8 mouse cellular contexts compared by ENCODE assay signal in genomic region chr9:108340258-108341138, GRCm38 (mm10). TPM values are rescaled to one million over a fixed set of nuclear protein-coding genes. Genes with fewer than 3 reads are reported as not detected.
DNase-seq lines count a peak whose midpoint lies in the region; ATAC-seq lines count a peak whose summit lies in the region.

No protein-coding gene starts in this region.

- 59% methylated on average over 10 of the region's 10 CpGs for WGBS in embryonic facial prominence, embryonic 12.5 days
- 73% methylated on average over 10 of the region's 10 CpGs for WGBS in hindbrain, embryonic 11.5 days
- WGBS in liver, embryonic 11.5 days = 25% methylated on average over 10 of the region's 10 CpGs

- H3K36me3 ChIP-seq in embryonic facial prominence, embryonic 12.5 days = peaks cover 9% of the 10 kb centered on the region
- no peaks in the 10 kb centered on the region for H3K36me3 ChIP-seq in hindbrain, embryonic 11.5 days (ENCODE audit: control insufficient read depth, insufficient read depth, low read length)
- peaks cover 7% of the 10 kb centered on the region for H3K36me3 ChIP-seq in liver, embryonic 11.5 days (ENCODE audit: control insufficient read depth, insufficient read depth, low read length)

- no peaks in the 10 kb centered on the region for H3K9me3 ChIP-seq in embryonic facial prominence, embryonic 12.5 days
- no peaks in the 10 kb centered on the region for H3K9me3 ChIP-seq in hindbrain, embryonic 11.5 days (ENCODE audit: control insufficient read depth, low read length)
- H3K9me3 ChIP-seq in liver, embryonic 11.5 days (ENCODE audit: control insufficient read depth, low read length) = no peaks in the 10 kb centered on the region

- H3K4me2 ChIP-seq in embryonic facial prominence, embryonic 12.5 days (replicated peaks) = peak overlapping the region; percentile 78
- peak overlapping the region; percentile 49 for H3K4me2 ChIP-seq in hindbrain, embryonic 11.5 days (replicated peaks; ENCODE audit: low read depth, low read length)
- peak overlapping the region; percentile 74 for H3K4me2 ChIP-seq in liver, embryonic 11.5 days

- no peak for ATAC-seq in embryonic facial prominence, embryonic 12.5 days (ENCODE audit: insufficient number of reproducible peaks, insufficient read depth, low FRiP score, low TSS enrichment)
- ATAC-seq in hindbrain, embryonic 11.5 days (ENCODE audit: low FRiP score) = no peak
- peak; percentile 71 for ATAC-seq in liver, embryonic 11.5 days (replicated peaks; ENCODE audit: low FRiP score)

- peaks cover 19% of the 10 kb centered on the region for H3K4me1 ChIP-seq in embryonic facial prominence, embryonic 12.5 days
- H3K4me1 ChIP-seq in hindbrain, embryonic 11.5 days (replicated peaks; ENCODE audit: control insufficient read depth, insufficient read depth, low read length) = peaks cover 11% of the 10 kb centered on the region; the same call in 1 of the 2 replicates
- H3K4me1 ChIP-seq in liver, embryonic 11.5 days (replicated peaks; ENCODE audit: control insufficient read depth, insufficient read depth, low read length) = peaks cover 48% of the 10 kb centered on the region

- peak overlapping the region; percentile 71 for H3K4me3 ChIP-seq in embryonic facial prominence, embryonic 12.5 days
- H3K4me3 ChIP-seq in hindbrain, embryonic 11.5 days (ENCODE audit: low read depth, low read length) = peak overlapping the region; percentile 81
- peak overlapping the region; percentile 71 for H3K4me3 ChIP-seq in liver, embryonic 11.5 days (ENCODE audit: low read depth, low read length)

- H3K9ac ChIP-seq in embryonic facial prominence, embryonic 12.5 days = peak overlapping the region; percentile 84
- peak overlapping the region; percentile 95 for H3K9ac ChIP-seq in hindbrain, embryonic 11.5 days (ENCODE audit: low read depth, low read length)
- peak overlapping the region; percentile 89 for H3K9ac ChIP-seq in liver, embryonic 11.5 days (ENCODE audit: low read depth, low read length)

- DNase-seq in ZHBTc4 (ENCODE audit: low read depth, low spot score) = peak; percentile 29
- no peak for DNase-seq in hindbrain, embryonic 11.5 days (ENCODE audit: low spot score)
- DNase-seq in liver, embryonic 11.5 days (ENCODE audit: low spot score) = peak; percentile 65
- DNase-seq in monocyte, adult 2 months (ENCODE audit: low read depth in 1 of 2, low spot score in 2 of 2) = peak; percentile 68 to 72
- DNase-seq in thymus, postnatal 25 days = peak; percentile 33
- DNase-seq in embryo, embryonic 11 days = no peak
- no peak for DNase-seq in frontal cortex, adult 2 months (ENCODE audit: extremely low spot score in 1 of 2, low spot score in 1 of 2)

- 0 out of 2 replicates have a peak overlapping the region, but pooled peaks have one; percentile 95 for H3K27ac ChIP-seq in embryonic facial prominence, embryonic 12.5 days
- 0 out of 2 replicates have a peak overlapping the region, but pooled peaks have one; percentile 30 for H3K27ac ChIP-seq in hindbrain, embryonic 11.5 days (ENCODE audit: low read depth, low read length)
- H3K27ac ChIP-seq in liver, embryonic 11.5 days (ENCODE audit: low read depth, low read length) = peak overlapping the region; percentile 98

- H3K27me3 ChIP-seq in embryonic facial prominence, embryonic 12.5 days = no peaks in the 10 kb centered on the region
- H3K27me3 ChIP-seq in hindbrain, embryonic 11.5 days (ENCODE audit: control insufficient read depth, insufficient read depth, low read length) = no peaks in the 10 kb centered on the region
- H3K27me3 ChIP-seq in liver, embryonic 11.5 days (replicated peaks; ENCODE audit: control insufficient read depth, insufficient read depth, low read length) = no peaks in the 10 kb centered on the region

RNA-seq across cellular contexts. Expression of gene Gpx1, which starts 1.8 kb away (rescaled TPM):
- 798 and 814 TPM in 2 replicates for polyA plus RNA-seq in embryonic facial prominence, embryonic 12.5 days (2016; fragmentation: Nextera tagmentation; extraction: Ambion mirVana)
- 821 and 840 TPM in 2 replicates for polyA plus RNA-seq in hindbrain, embryonic 11.5 days (2014; fragmentation: Nextera tagmentation; extraction: Ambion mirVana)
- 2,990 and 3,052 TPM in 2 replicates for polyA plus RNA-seq in liver, embryonic 11.5 days (2014; fragmentation: Nextera tagmentation; extraction: Ambion mirVana)
- polyA plus RNA-seq in frontal cortex, adult 2 months (2012; rRNA removed) = 271 and 307 TPM in 2 replicates

RNA-seq across cellular contexts. Expression of gene Usp4, which starts 7.2 kb away (rescaled TPM):
- 122 and 124 TPM in 2 replicates for polyA plus RNA-seq in embryonic facial prominence, embryonic 12.5 days (2016; fragmentation: Nextera tagmentation; extraction: Ambion mirVana)
- polyA plus RNA-seq in hindbrain, embryonic 11.5 days (2014; fragmentation: Nextera tagmentation; extraction: Ambion mirVana) = 131 and 143 TPM in 2 replicates
- polyA plus RNA-seq in liver, embryonic 11.5 days (2014; fragmentation: Nextera tagmentation; extraction: Ambion mirVana) = 114 and 122 TPM in 2 replicates
- 116 and 128 TPM in 2 replicates for polyA plus RNA-seq in frontal cortex, adult 2 months (2012; rRNA removed)

RNA-seq across cellular contexts. Expression of gene Tcta, which starts 34.5 kb away (rescaled TPM):
- polyA plus RNA-seq in embryonic facial prominence, embryonic 12.5 days (2016; fragmentation: Nextera tagmentation; extraction: Ambion mirVana) = 28.1 and 28.7 TPM in 2 replicates
- 31.0 and 35.0 TPM in 2 replicates for polyA plus RNA-seq in hindbrain, embryonic 11.5 days (2014; fragmentation: Nextera tagmentation; extraction: Ambion mirVana)
- polyA plus RNA-seq in liver, embryonic 11.5 days (2014; fragmentation: Nextera tagmentation; extraction: Ambion mirVana) = 14.9 and 16.1 TPM in 2 replicates
- 47.5 and 53.5 TPM in 2 replicates for polyA plus RNA-seq in frontal cortex, adult 2 months (2012; rRNA removed)

RNA-seq across cellular contexts. Expression of gene Rhoa, which starts 34.6 kb away (rescaled TPM):
- 380 and 391 TPM in 2 replicates for polyA plus RNA-seq in embryonic facial prominence, embryonic 12.5 days (2016; fragmentation: Nextera tagmentation; extraction: Ambion mirVana)
- polyA plus RNA-seq in hindbrain, embryonic 11.5 days (2014; fragmentation: Nextera tagmentation; extraction: Ambion mirVana) = 270 and 295 TPM in 2 replicates
- polyA plus RNA-seq in liver, embryonic 11.5 days (2014; fragmentation: Nextera tagmentation; extraction: Ambion mirVana) = 254 and 264 TPM in 2 replicates
- polyA plus RNA-seq in frontal cortex, adult 2 months (2012; rRNA removed) = 153 and 170 TPM in 2 replicates

RNA-seq across cellular contexts. Expression of gene Amt, which starts 43.8 kb away (rescaled TPM):
- 17.4 and 17.5 TPM in 2 replicates for polyA plus RNA-seq in embryonic facial prominence, embryonic 12.5 days (2016; fragmentation: Nextera tagmentation; extraction: Ambion mirVana)
- polyA plus RNA-seq in hindbrain, embryonic 11.5 days (2014; fragmentation: Nextera tagmentation; extraction: Ambion mirVana) = 20.5 and 23.8 TPM in 2 replicates
- 16.0 and 16.5 TPM in 2 replicates for polyA plus RNA-seq in liver, embryonic 11.5 days (2014; fragmentation: Nextera tagmentation; extraction: Ambion mirVana)
- 57.5 and 60.3 TPM in 2 replicates for polyA plus RNA-seq in frontal cortex, adult 2 months (2012; rRNA removed)

Comparison
In these comparisons a context has a peak if more than half of its experiments do, and no peak if none do; other contexts are left out.
1. DNase-seq: peak in ZHBTc4 (single experiment), liver, embryonic 11.5 days (single experiment), monocyte, adult 2 months (2 of 2) and thymus, postnatal 25 days (single experiment); none in hindbrain, embryonic 11.5 days (single experiment), embryo, embryonic 11 days (single experiment) and frontal cortex, adult 2 months (0 of 2).
2. H3K27ac ChIP-seq: peak in every context shown above with its lines; median percentile 98 in liver, embryonic 11.5 days; 95 in embryonic facial prominence, embryonic 12.5 days; 30 in hindbrain, embryonic 11.5 days.
3. Peak in every context shown above with its lines, with median percentiles within 50 percentile points of each other: H3K4me2 ChIP-seq, H3K4me3 ChIP-seq and H3K9ac ChIP-seq.